Mouse (Mus musculus) midbrain, embryonic 11.5 days (tissue): ENCODE results near the gene Hpca. TPM values are rescaled to one million over a fixed set of nuclear protein-coding genes. Genes with fewer than 3 reads are reported as not detected.

ENCODE experiments used
- ATAC-seq: fragments of 200-750 bp; cut with Nextera tagmentation; 2 replicates; pipeline ENCODE4 v1.8.0; 2017; ENCODE audit warnings: moderate TSS enrichment, moderate library complexity; ENCODE audit not compliant: low FRiP score
- DNase-seq: peaks from one replicate; pipeline ENCODE4 v3.0.0; 2015; ENCODE audit warnings: low spot score; ENCODE audit errors: missing footprints
- H3K27ac ChIP-seq: fragments of 300-500 bp; sonication (generic); 2 replicates; pipeline ENCODE4 v1.5.1; 2014; ENCODE audit warnings: low read depth, low read length
- H3K27me3 ChIP-seq: fragments of 300-500 bp; sonication (generic); 2 replicates; pipeline ENCODE4 v1.6.1; 2014; ENCODE audit warnings: mild to moderate bottlenecking, low read length, moderate library complexity, mixed read lengths; ENCODE audit not compliant: control insufficient read depth, insufficient read depth
- H3K36me3 ChIP-seq: fragments of 300-500 bp; sonication (generic); 2 replicates; pipeline ENCODE4 v1.6.1; 2014; ENCODE audit warnings: mild to moderate bottlenecking, low read length, moderate library complexity, mixed read lengths; ENCODE audit not compliant: control insufficient read depth, insufficient read depth
- H3K4me1 ChIP-seq: fragments of 300-500 bp; sonication (generic); 2 replicates; pipeline ENCODE4 v1.6.1; 2014; ENCODE audit warnings: low read length; ENCODE audit not compliant: control insufficient read depth, insufficient read depth
- H3K4me2 ChIP-seq: fragments of 300-500 bp; sonication (generic); 2 replicates; pipeline ENCODE4 v1.6.1; 2014; ENCODE audit warnings: mild to moderate bottlenecking, moderate library complexity
- H3K4me3 ChIP-seq: fragments of 300-500 bp; sonication (generic); 2 replicates; pipeline ENCODE4 v1.5.1; 2014; ENCODE audit warnings: low read depth, low read length
- H3K9ac ChIP-seq: fragments of 300-500 bp; sonication (generic); 2 replicates; pipeline ENCODE4 v1.6.1; 2014; ENCODE audit warnings: low read length
- H3K9me3 ChIP-seq: fragments of 300-500 bp; sonication (generic); 2 replicates; pipeline ENCODE4 v1.6.1; 2016; ENCODE audit warnings: low read length; ENCODE audit not compliant: control insufficient read depth
- WGBS: fragments of 180-500 bp; shearing (Covaris S2); extraction: QIAGEN DNeasy Blood & Tissue Kit; methylation state at CpG from one replicate; pipeline ENCODE4 v1.1.7; 2014; 5-methylcytosine and 5-hydroxymethylcytosine counted together
- polyA plus RNA-seq: library from polyadenylated mRNA; unstranded; fragments of >200 nt; fragmentation: Nextera tagmentation; extraction: Ambion mirVana; gene quantifications from 2 replicates; pipeline ENCODE4 v1.2.1, GENCODE M21; 2014

Hpca gene
- polyA plus RNA-seq, 1 experiment from 2014 or later = 2.0 TPM

DNA sequence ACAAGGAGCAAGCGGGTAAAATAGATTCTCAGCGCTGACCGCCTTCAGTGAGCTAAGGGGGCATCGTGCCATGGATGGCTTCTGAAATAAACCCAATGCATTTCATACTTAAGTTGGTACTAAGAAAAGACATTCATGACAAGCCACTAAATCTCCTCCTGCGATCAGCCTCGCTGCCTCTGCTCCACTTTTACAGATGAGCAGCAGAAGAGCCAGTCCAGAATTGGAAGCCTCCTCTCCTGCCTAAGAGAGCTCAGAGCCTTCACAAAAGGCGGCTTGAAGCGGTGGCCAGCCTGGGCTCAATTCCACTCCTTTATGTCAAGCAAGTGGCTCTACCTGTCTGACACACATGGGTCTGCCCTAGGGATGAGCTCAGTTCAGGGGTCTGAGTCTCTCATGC is 5.1 kb downstream of the Hpca start:
- peaks cover 16% of the 10 kb centered on the region for H3K27me3 ChIP-seq
- ATAC-seq (no peak), DNase-seq (no peak)
- H3K9ac ChIP-seq = no peak overlapping the region
- H3K9me3 ChIP-seq = no peaks in the 10 kb centered on the region
- no peaks in the 10 kb centered on the region for H3K36me3 ChIP-seq
- H3K27ac ChIP-seq = no peak overlapping the region
- no peak overlapping the region for H3K4me3 ChIP-seq
- 92% methylated on average over 8 of the region's 8 CpGs for WGBS
- no peak overlapping the region for H3K4me2 ChIP-seq
- peaks cover 10% of the 10 kb centered on the region for H3K4me1 ChIP-seq

DNA sequence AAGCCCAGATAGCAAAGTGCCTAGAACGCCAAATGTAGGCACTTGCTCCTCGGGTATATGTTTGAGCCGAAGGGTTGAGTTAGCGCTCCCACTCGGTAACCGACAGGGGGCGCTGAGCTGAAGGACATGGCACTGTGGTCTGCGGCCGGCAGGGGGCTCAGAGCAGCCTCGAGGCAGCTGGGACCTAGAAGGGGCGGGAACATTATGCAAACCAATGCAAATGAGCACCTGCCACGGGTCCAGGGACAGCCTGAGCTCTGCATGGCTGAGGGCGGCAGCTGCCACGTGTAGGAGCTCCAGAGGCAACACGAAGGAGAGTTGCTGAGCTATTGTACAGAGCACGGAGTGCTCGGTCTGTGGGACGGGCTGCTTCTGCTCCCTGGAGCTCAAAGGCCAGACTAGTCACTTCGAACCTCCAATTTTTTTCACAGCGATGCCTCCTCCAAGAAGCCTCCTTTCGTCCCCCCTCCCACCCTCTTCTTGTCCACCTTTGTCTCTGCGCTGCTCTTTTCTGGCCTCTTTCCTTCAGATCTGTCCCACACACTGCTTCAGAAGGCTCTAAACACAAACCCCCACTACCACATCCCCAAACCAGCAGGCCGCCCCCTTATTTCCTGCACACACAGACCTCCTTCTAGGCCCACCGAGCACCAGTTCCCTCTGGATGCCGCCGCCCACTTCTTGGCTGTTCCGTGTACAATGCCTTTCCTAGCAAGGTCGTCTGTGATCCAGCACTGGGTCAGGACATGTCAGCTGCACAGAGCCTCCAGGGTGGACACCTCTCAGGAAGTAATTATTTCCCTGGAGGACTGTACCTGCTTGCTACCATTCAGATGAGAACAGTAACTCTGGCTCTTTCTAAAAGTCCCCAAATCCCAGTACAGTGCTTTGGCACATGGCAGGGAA is 8.5 kb downstream of the Hpca start:
- no peak overlapping the region for H3K4me2 ChIP-seq
- H3K4me3 ChIP-seq = no peak overlapping the region
- H3K36me3 ChIP-seq = no peaks in the 10 kb centered on the region
- no peaks in the 10 kb centered on the region for H3K9me3 ChIP-seq
- WGBS = 32% methylated on average over 28 of the region's 28 CpGs
- H3K27me3 ChIP-seq = no peaks in the 10 kb centered on the region
- peak; percentile 96 for DNase-seq
- no peak overlapping the region for H3K9ac ChIP-seq
- no peaks in the 10 kb centered on the region; the same call in 1 of the 2 replicates for H3K4me1 ChIP-seq
- peak; percentile 95 for ATAC-seq
- no peak overlapping the region for H3K27ac ChIP-seq

DNA sequence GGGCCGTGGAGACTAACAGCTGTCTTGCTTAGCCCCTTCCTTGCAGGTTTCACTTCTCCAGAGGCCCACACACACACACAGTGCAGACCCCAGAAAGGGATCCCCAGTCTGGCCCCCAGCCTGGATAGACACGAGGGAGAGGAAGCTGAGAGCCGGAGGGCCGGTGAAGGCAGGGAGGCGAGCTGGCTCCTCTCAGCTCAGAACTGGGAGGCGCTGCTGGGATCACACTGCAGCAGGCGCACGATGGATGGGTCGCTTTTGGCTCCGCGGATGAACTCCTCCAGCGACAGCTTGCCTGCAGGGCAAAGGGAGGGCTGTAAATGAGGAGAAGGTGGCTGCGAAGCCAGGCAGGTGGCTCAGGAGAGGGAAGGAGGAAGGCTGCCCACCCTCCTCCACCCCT is 9.6 kb downstream of the Hpca start:
- H3K4me3 ChIP-seq = no peak overlapping the region
- no peak for DNase-seq
- H3K4me1 ChIP-seq = no peaks in the 10 kb centered on the region; the same call in 1 of the 2 replicates
- H3K27me3 ChIP-seq = no peaks in the 10 kb centered on the region
- H3K27ac ChIP-seq = no peak overlapping the region
- no peaks in the 10 kb centered on the region for H3K9me3 ChIP-seq
- H3K36me3 ChIP-seq = no peaks in the 10 kb centered on the region
- no peak overlapping the region for H3K9ac ChIP-seq
- no peak for ATAC-seq
- WGBS = 76% methylated on average over 13 of the region's 13 CpGs
- H3K4me2 ChIP-seq = no peak overlapping the region

DNA sequence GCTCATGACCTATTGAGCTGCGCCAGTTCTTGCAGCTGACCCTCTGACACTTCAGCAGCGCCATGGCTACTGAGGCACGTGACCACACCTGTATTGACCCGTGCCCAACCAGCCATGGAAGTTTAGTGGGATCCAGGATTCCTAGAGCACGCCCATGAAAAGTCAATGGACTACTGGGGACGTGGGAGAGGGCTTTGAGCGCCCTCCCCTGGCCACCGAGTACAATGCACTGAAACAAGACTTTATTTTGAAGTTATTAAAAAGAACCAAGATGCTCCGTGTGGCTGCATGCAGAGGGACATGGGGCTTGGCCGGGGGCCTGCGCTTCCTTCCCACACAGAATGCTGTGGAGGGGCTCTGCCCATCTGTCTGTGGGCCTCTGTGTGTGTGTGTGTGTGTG is 10.5 kb downstream of the Hpca start:
- WGBS = 64% methylated on average over 11 of the region's 11 CpGs
- Histone ChIP-seq H3K4me1 (no peaks in the 10 kb centered on the region; the same call in 1 of the 2 replicates), H3K36me3 (no peaks in the 10 kb centered on the region), H3K4me3 (no peak overlapping the region), H3K27ac (no peak overlapping the region), H3K4me2 (no peak overlapping the region), H3K27me3 (no peaks in the 10 kb centered on the region; the same call in 1 of the 2 replicates), H3K9ac (no peak overlapping the region), H3K9me3 (no peaks in the 10 kb centered on the region)
- DNase-seq (no peak), ATAC-seq (no peak)

DNA sequence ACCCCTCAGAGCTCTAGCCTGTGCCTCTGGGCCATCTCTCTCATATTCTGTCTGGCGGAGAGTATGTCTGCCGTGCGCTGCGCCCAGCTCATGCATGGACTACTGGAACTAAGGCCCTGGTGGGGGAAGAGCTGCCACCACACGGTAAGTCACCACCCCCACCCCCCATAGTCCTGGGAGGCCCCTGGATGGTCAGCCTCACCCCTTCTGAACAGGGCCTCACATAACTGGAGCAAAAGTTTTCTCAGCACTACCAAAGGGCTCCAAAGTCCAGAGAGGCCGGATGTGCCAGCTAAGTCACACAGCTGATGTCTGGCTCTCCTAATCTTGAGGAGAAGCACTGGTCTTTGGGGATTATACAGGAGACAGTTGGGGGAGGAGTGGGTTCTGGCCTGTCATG is 11.0 kb downstream of the Hpca start:
- Histone ChIP-seq H3K27me3 (peaks cover 3% of the 10 kb centered on the region), H3K4me3 (no peak overlapping the region), H3K4me2 (no peak overlapping the region), H3K9ac (no peak overlapping the region), H3K9me3 (no peaks in the 10 kb centered on the region), H3K4me1 (no peaks in the 10 kb centered on the region; the same call in 1 of the 2 replicates), H3K27ac (no peak overlapping the region), H3K36me3 (no peaks in the 10 kb centered on the region)
- ATAC-seq = no peak
- 90% methylated on average over 6 of the region's 6 CpGs for WGBS
- no peak for DNase-seq

DNA sequence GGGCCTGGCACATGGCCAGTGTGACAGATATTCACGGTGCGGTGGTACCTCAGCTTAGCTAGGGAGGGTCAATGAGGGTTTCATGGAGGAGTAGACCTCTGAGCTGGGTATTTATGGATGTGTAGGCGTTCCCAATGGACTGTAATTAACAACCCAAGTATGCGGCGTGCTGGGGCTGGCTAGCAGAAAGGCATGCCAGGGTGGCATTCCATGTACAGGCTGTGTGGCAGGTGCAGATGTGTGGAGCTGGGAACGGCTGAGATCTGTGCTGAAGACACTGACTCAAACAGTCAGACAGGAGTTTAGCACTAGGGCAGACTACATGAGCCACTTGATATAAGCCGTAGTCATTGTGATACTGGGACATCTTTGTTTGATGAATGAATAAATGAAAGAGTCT is 13.2 kb downstream of the Hpca start:
- H3K4me1 ChIP-seq = peaks cover 4% of the 10 kb centered on the region

DNA sequence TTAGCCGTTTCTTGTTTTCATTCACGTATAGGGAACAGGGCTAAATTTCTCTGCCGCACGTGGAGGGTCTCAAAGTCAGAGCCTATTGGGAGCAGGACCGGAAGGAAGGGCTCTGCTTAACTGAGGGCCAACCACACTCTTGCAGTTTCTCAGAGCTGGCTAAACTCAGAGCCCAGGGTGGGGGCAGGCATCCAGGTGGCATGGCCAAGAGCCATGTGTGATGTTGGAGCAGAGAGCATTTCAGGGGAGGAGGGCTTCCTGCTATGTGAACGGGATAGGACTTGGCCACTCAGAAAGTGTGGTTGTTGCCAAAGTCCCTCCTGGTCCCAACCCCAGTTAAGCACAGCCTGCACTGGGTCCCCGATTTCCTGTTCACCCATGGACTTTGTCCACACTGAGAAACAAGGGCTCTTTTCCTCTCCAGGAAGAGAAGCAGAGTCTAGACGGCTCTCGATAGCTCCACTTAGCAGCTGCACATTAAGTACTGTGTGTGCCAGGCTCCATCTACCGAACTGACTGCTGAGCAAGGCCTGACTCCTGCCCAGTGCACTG is 14.4 kb downstream of the Hpca start:
- H3K9me3 ChIP-seq = no peaks in the 10 kb centered on the region
- no peak overlapping the region for H3K4me2 ChIP-seq
- DNase-seq = peak; percentile 54
- H3K4me3 ChIP-seq = no peak overlapping the region
- peaks cover 15% of the 10 kb centered on the region for H3K27me3 ChIP-seq
- 74% methylated on average over 10 of the region's 10 CpGs for WGBS
- H3K9ac ChIP-seq = no peak overlapping the region
- H3K4me1 ChIP-seq = peaks cover 4% of the 10 kb centered on the region; the same call in 1 of the 2 replicates
- H3K36me3 ChIP-seq = no peaks in the 10 kb centered on the region
- no peak overlapping the region for H3K27ac ChIP-seq
- no peak for ATAC-seq

More for the DNA sequence above, 13.2 kb downstream of the Hpca start:
- no peaks in the 10 kb centered on the region for H3K36me3 ChIP-seq
- H3K4me3 ChIP-seq = no peak overlapping the region
- no peak overlapping the region for H3K4me2 ChIP-seq
- H3K9me3 ChIP-seq = no peaks in the 10 kb centered on the region
- H3K27ac ChIP-seq = no peak overlapping the region
- ATAC-seq = no peak
- H3K27me3 ChIP-seq = peaks cover 15% of the 10 kb centered on the region
- no peak overlapping the region for H3K9ac ChIP-seq
- no peak for DNase-seq
- 93% methylated on average over 7 of the region's 7 CpGs for WGBS

DNA sequence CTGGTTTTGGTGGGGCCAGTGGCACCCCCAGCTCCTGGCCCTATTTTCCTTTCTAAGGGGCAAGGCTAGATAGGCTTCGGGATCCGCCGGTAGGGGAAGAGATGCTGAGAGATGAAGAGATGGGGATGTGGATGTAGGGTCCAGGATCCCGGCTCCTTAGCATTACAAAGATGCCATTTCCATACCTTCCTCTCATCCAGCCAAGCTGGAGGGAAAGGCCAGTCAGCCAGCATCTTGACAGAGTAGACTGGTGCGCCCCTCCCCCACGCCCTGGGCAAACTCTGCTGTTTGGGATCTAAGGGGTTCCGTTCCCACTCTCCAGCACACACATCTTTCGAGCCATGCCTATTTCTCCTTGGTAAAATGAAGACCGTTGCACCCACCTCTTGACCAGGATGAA is 15.8 kb downstream of the Hpca start:
- no peak overlapping the region for H3K4me2 ChIP-seq
- ATAC-seq (no peak), DNase-seq (peak; percentile 84)
- peaks cover 4% of the 10 kb centered on the region; the same call in 1 of the 2 replicates for H3K4me1 ChIP-seq
- no peak overlapping the region for H3K4me3 ChIP-seq
- WGBS = 19% methylated on average over 9 of the region's 9 CpGs
- no peaks in the 10 kb centered on the region for H3K9me3 ChIP-seq
- no peak overlapping the region for H3K9ac ChIP-seq
- no peaks in the 10 kb centered on the region for H3K36me3 ChIP-seq
- no peak overlapping the region for H3K27ac ChIP-seq
- H3K27me3 ChIP-seq = peaks cover 15% of the 10 kb centered on the region

DNA sequence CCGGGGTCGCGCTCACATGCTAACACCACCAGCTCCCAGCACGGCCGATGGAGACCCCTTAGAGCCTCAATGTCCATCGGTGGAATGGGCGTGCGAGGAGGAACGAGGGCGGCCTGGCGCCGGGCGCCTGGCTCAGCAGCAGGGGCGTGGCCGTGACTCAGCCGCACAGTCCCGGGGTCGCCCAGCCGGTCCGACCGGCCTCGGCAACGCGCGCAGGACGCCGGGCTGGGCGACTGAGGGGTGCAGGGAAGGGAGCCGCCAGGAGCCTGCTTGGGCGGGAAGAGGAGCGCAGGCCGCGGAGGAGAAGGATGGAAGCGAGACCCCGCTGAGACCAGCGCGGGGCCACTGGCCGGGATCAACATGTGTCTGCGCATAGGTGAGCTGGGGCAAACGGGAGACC is 16.5 kb downstream of the Hpca start, which contains the start of gene Tmem54:
TSS of gene Tmem54 (plus strand) at position 193 of the 400 bp plus-strand sequence.
- peak within 1 kb of the TSS; percentile 42 for H3K4me2 ChIP-seq
- H3K9ac ChIP-seq = no peak within 1 kb of the TSS; the same call in 1 of the 2 replicates
- peaks cover 4% of the 10 kb centered on the region; the same call in 1 of the 2 replicates for H3K4me1 ChIP-seq
- peak within 1 kb of the TSS; percentile 20 for H3K4me3 ChIP-seq
- ATAC-seq (no peak), DNase-seq (peak; percentile 83)
- no peak within 1 kb of the TSS for H3K27ac ChIP-seq
- 1% methylated on average over 40 of the region's 40 CpGs for WGBS
- H3K9me3 ChIP-seq = no peaks in the 10 kb centered on the region
- H3K27me3 ChIP-seq = peaks cover 15% of the 10 kb centered on the region
- no peaks in the 10 kb centered on the region for H3K36me3 ChIP-seq
